ENCODE assay signal across 8 mouse cellular contexts in genomic region chr16:13159927-13160644, GRCm38 (mm10). TPM values are rescaled to one million over a fixed set of nuclear protein-coding genes. Genes with fewer than 3 reads are reported as not detected.
DNase-seq lines count a peak whose midpoint lies in the region; ATAC-seq lines count a peak whose summit lies in the region.

No protein-coding gene starts in this region.

- peak overlapping the region; percentile 91 for H3K4me3 ChIP-seq in megakaryocyte, embryonic 14.5 days (replicated peaks)

- H3K27me3 ChIP-seq in megakaryocyte, embryonic 14.5 days (replicated peaks) = peaks cover 11% of the 10 kb centered on the region

- peaks cover 53% of the 10 kb centered on the region for H3K4me1 ChIP-seq in megakaryocyte, embryonic 14.5 days

- H3K9me3 ChIP-seq in megakaryocyte, embryonic 14.5 days = peaks cover 16% of the 10 kb centered on the region

- peak; percentile 85 for DNase-seq in WW6 (ENCODE audit: low read depth, low spot score)
- peak; percentile 87 to 91 for DNase-seq in gastrocnemius, adult 8-10 months (ENCODE audit: low spot score in 2 of 2)
- peak; percentile 88 for DNase-seq in hindlimb bud, embryonic 11.5 days (ENCODE audit: extremely low spot score, low read depth, low spot score)
- peak; percentile 92 to 99 for DNase-seq in left cerebral cortex, adult 8-10 months (ENCODE audit: low spot score in 2 of 2)
- DNase-seq in right cerebral cortex, postnatal 10 days (ENCODE audit: low spot score in 2 of 2) = peak; percentile 94 to 96
- peak; percentile 89 for DNase-seq in urinary bladder, postnatal 25 days (ENCODE audit: low spot score)

- peak; percentile 87 for ATAC-seq in common myeloid progenitor, adult 5-6 weeks (replicated peaks; ENCODE audit: low read depth, poor library complexity, severe bottlenecking)

- H3K36me3 ChIP-seq in megakaryocyte, embryonic 14.5 days (replicated peaks; ENCODE audit: low read length) = no peaks in the 10 kb centered on the region

RNA-seq across cellular contexts. Expression of gene Ercc4, which starts 50.6 kb away (rescaled TPM):
- 10.8 and 20.8 TPM in 2 replicates for total RNA-seq in common myeloid progenitor, adult 5-6 weeks (2017)
- 1 to 10 TPM; 4.2 to 5.5 (median 5.0) TPM for total RNA-seq in gastrocnemius, adult 8-10 months (2022)
- total RNA-seq in left cerebral cortex, adult 8-10 months (2022) = 10 to 100 TPM; 23.0 to 25.0 (median 23.7) TPM
- 2.4 and 3.0 TPM in 2 replicates for polyA plus RNA-seq in megakaryocyte, embryonic 14.5 days (2012; ENCODE audit: insufficient read depth, low replicate concordance)

Comparison
In these comparisons a context has a peak if more than half of its experiments do, and no peak if none do; other contexts are left out.
1. Peak in every context shown above with its lines: DNase-seq, ATAC-seq and H3K4me3 ChIP-seq.